Mouse (Mus musculus): ENCODE measurements around the gene Nhsl2.

DNA sequence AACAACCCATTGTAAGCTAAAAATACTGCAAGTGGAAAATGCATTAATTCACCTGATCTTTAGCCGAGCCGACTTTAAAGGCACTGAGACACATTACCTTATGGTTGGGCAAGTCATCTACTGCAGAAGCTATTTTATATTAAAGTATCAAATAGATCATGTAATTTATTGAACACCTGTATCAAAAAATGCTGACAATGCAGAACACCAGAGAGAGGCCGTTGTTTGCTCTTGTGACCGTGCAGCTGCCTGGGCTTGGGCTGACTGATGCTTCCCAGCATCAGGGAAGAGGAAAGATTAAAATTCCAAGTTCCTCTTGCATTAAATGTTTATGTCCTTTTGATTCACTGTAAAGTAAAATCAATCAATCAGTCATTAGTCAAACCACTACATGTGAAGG is 28.7 kb downstream of the Nhsl2 start:
- TF ChIP-seq POLR2A (IDR thresholded peaks at IDR 0.05; ENCODE audit: borderline replicate concordance, insufficient read depth, low read length) (no peak), CTCF (IDR thresholded peaks at IDR 0.05; ENCODE audit: borderline replicate concordance, insufficient read depth, low read depth, low read length) (no peak)

All from cerebellum, adult 2 months (tissue).